Mouse (Mus musculus) midbrain, embryonic 11.5 days (tissue): ENCODE results near the gene Gm49366. TPM values are rescaled to one million over a fixed set of nuclear protein-coding genes. Genes with fewer than 3 reads are reported as not detected.
"Not testable (repeated sequence)": the region's sequence is repeated elsewhere in the genome, so short reads cannot be mapped to it uniquely, and the experiment has no call there.

ENCODE experiments used
- ATAC-seq: fragments of 200-750 bp; cut with Nextera tagmentation; 2 replicates; pipeline ENCODE4 v1.8.0; 2017; ENCODE audit warnings: moderate TSS enrichment, moderate library complexity; ENCODE audit not compliant: low FRiP score
- DNase-seq: peaks from one replicate; pipeline ENCODE4 v3.0.0; 2015; ENCODE audit warnings: low spot score; ENCODE audit errors: missing footprints
- H3K27ac ChIP-seq: fragments of 300-500 bp; sonication (generic); 2 replicates; pipeline ENCODE4 v1.5.1; 2014; ENCODE audit warnings: low read depth, low read length
- H3K27me3 ChIP-seq: fragments of 300-500 bp; sonication (generic); 2 replicates; pipeline ENCODE4 v1.6.1; 2014; ENCODE audit warnings: mild to moderate bottlenecking, low read length, moderate library complexity, mixed read lengths; ENCODE audit not compliant: control insufficient read depth, insufficient read depth
- H3K36me3 ChIP-seq: fragments of 300-500 bp; sonication (generic); 2 replicates; pipeline ENCODE4 v1.6.1; 2014; ENCODE audit warnings: mild to moderate bottlenecking, low read length, moderate library complexity, mixed read lengths; ENCODE audit not compliant: control insufficient read depth, insufficient read depth
- H3K4me1 ChIP-seq: fragments of 300-500 bp; sonication (generic); 2 replicates; pipeline ENCODE4 v1.6.1; 2014; ENCODE audit warnings: low read length; ENCODE audit not compliant: control insufficient read depth, insufficient read depth
- H3K4me2 ChIP-seq: fragments of 300-500 bp; sonication (generic); 2 replicates; pipeline ENCODE4 v1.6.1; 2014; ENCODE audit warnings: mild to moderate bottlenecking, moderate library complexity
- H3K4me3 ChIP-seq: fragments of 300-500 bp; sonication (generic); 2 replicates; pipeline ENCODE4 v1.5.1; 2014; ENCODE audit warnings: low read depth, low read length
- H3K9ac ChIP-seq: fragments of 300-500 bp; sonication (generic); 2 replicates; pipeline ENCODE4 v1.6.1; 2014; ENCODE audit warnings: low read length
- H3K9me3 ChIP-seq: fragments of 300-500 bp; sonication (generic); 2 replicates; pipeline ENCODE4 v1.6.1; 2016; ENCODE audit warnings: low read length; ENCODE audit not compliant: control insufficient read depth
- WGBS: fragments of 180-500 bp; shearing (Covaris S2); extraction: QIAGEN DNeasy Blood & Tissue Kit; methylation state at CpG from one replicate; pipeline ENCODE4 v1.1.7; 2014; 5-methylcytosine and 5-hydroxymethylcytosine counted together
- polyA plus RNA-seq: library from polyadenylated mRNA; unstranded; fragments of >200 nt; fragmentation: Nextera tagmentation; extraction: Ambion mirVana; gene quantifications from 2 replicates; pipeline ENCODE4 v1.2.1, GENCODE M21; 2014

The Gm49366 gene
- polyA plus RNA-seq, 1 experiment from 2014 or later = not detected

DNA sequence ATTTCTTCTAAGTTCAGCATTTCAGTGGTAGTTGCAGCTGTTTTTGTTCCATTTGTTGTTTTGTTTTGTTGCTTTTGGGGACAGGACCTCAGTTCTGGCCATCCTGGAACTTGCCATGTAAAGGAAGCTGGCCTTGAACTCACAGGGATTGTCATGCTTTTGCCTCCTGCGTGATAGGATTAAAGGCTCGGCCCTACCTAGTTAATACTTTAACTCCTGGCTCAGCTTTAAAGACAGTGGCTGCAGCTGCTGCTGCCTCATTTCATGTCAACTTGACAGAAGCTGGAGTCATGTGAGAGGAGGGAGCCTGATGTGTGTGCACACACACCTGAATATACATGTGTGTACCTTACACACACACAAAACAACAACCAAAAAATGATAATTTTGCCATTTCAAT, 5.3 kb downstream of the Gm49366 start:
- no peak overlapping the region for H3K4me3 ChIP-seq
- DNase-seq (no peak), ATAC-seq (no peak)
- no peak overlapping the region for H3K27ac ChIP-seq
- H3K9me3 ChIP-seq = peaks cover 8% of the 10 kb centered on the region; the same call in 1 of the 2 replicates
- no peak overlapping the region for H3K9ac ChIP-seq
- H3K4me1 ChIP-seq = no peaks in the 10 kb centered on the region
- no peaks in the 10 kb centered on the region for H3K36me3 ChIP-seq
- WGBS = 61% methylated on average over 2 of the region's 2 CpGs
- H3K4me2 ChIP-seq = no peak overlapping the region
- no peaks in the 10 kb centered on the region for H3K27me3 ChIP-seq

DNA sequence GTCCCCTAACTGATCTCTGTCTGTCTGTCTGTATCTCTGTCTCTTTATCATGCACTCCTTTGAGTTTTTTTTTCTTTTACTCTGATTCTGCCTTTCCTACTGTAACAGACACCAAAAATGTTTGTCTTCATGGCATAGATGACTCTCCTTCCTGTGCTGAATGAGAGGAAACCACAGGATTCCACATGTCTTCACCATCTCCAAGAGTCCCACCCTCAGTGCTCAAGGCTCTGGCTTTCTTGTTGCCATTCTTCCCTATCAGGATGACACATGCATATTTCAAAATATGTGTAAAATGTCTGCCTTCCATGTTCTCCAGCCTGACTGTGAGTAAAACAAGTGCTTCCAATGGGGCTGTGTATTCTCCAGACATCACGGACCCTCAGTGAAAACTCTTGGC, 8.2 kb downstream of the Gm49366 start:
- Histone ChIP-seq H3K36me3 (no peaks in the 10 kb centered on the region), H3K27ac (no peak overlapping the region), H3K4me2 (no peak overlapping the region), H3K4me3 (no peak overlapping the region), H3K9ac (no peak overlapping the region), H3K27me3 (no peaks in the 10 kb centered on the region), H3K4me1 (no peaks in the 10 kb centered on the region), H3K9me3 (peaks cover 3% of the 10 kb centered on the region; the same call in 1 of the 2 replicates)
- DNase-seq (no peak), ATAC-seq (no peak)
- 91% methylated on average over 1 of the region's 1 CpGs for WGBS

DNA sequence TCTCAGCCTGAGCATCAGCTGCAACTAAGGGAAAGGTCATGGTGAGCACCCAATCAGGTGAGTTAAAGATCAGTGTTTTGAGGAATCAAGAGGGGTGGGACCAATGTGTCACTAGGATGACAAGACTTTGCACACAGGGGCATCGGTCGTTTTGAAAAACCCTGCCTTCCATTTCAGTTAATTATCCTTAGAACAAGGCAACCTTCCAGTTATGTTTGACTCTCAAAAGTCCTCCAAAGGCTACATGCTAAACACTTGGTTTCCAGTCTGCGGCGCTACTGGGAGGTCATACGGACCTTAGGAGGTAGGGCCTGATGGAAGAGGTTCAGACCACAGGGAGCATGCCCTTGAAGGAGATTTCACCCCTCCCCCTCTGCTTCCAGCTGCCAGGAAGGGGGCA, 12.0 kb downstream of the Gm49366 start:
- H3K4me3 ChIP-seq, ATAC-seq, H3K36me3 ChIP-seq, H3K9ac ChIP-seq, DNase-seq, H3K4me1 ChIP-seq, H3K9me3 ChIP-seq, H3K4me2 ChIP-seq, H3K27ac ChIP-seq: not testable (repeated sequence)
- peaks cover 15% of the 10 kb centered on the region for H3K27me3 ChIP-seq
- 91% methylated on average over 5 of the region's 5 CpGs for WGBS

DNA sequence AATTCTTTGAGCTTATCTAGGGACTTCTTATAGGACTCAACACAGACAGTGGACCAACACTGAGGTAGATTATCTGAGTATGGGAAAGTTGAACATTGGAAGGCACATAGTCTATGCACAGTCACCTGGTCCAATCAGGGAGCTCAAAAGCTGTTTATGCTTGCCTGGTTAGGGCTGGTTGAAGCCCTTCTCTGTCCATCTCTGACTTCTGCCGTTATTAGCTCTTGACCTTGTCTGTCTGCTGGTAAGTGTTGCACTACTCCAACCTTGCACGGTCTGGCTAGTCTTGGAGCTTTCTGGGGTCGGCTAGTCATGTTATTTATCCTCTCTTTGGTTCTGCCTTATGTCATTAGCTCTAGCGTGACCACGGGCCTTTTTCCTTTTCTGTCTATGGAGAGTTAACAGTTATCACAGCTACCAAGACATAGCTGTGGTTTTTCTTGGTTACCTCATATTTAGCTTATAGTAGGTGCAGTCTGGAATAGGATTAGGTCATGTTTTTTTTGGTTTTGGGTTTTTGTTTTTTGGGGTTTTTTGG, 13.3 kb downstream of the Gm49366 start, which contains the start of gene Acot3:
Acot3 (plus strand) TSS at position 208 of the 538 bp plus-strand sequence.
- 82% methylated on average over 5 of the region's 5 CpGs for WGBS
- H3K4me1 ChIP-seq = no peaks in the 10 kb centered on the region
- no peak within 1 kb of the TSS for H3K4me3 ChIP-seq
- peaks cover 15% of the 10 kb centered on the region for H3K27me3 ChIP-seq
- ATAC-seq = no peak
- H3K4me2 ChIP-seq = no peak within 1 kb of the TSS
- H3K9ac ChIP-seq = no peak within 1 kb of the TSS
- no peak within 1 kb of the TSS for H3K27ac ChIP-seq
- H3K9me3 ChIP-seq = peaks cover 3% of the 10 kb centered on the region; the same call in 1 of the 2 replicates
- no peak for DNase-seq
- no peaks in the 10 kb centered on the region for H3K36me3 ChIP-seq

DNA sequence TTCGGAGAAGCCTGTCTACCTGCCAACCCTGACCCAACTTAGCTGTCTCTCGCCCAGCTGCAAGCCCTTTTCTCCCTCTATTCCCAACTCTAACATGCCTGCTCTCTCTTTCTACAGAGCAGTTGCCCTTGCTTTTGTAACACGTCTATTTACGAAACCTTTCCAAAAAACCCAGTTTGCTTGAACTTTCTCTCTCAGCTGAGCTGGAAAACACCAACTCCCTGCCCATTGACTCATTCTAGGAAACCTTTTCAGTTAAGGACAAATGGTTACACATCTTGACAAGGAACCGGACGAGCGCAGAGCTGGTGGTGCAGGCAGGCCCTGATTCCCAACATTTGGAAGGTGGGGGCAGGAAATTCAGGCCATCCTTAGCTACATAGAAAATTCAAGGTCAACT, 13.9 kb downstream of the Gm49366 start:
- H3K4me3 ChIP-seq = no peak overlapping the region
- WGBS = 88% methylated on average over 7 of the region's 7 CpGs

DNA sequence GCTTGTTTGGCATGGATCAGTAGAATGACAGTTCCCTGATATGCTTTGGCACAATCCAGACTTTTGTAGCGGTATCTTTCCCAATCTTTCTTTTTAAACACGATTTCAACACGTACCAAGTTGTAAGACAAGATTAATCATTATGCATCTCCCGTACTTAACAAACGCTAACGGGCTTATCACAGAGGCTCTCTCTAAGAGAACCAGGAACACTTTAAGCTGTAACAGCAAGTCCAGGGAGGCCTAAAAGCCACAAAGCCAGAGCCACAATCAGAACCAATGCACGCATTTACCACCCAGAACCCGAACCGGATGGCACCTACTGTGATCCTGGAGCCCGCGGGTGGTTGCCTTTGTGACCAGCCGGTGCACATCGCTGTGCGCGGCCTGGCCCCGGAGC, 14.4 kb downstream of the Gm49366 start:
- Histone ChIP-seq H3K27ac (no peak overlapping the region), H3K4me3 (peak overlapping the region; percentile 36)

More for the DNA sequence above, 13.9 kb downstream of the Gm49366 start:
- Histone ChIP-seq H3K9ac (no peak overlapping the region), H3K9me3 (peaks cover 2% of the 10 kb centered on the region; the same call in 1 of the 2 replicates), H3K4me1 (no peaks in the 10 kb centered on the region), H3K4me2 (no peak overlapping the region), H3K27ac (no peak overlapping the region), H3K27me3 (peaks cover 15% of the 10 kb centered on the region), H3K36me3 (no peaks in the 10 kb centered on the region)
- DNase-seq = peak; percentile 88
- no peak for ATAC-seq

DNA sequence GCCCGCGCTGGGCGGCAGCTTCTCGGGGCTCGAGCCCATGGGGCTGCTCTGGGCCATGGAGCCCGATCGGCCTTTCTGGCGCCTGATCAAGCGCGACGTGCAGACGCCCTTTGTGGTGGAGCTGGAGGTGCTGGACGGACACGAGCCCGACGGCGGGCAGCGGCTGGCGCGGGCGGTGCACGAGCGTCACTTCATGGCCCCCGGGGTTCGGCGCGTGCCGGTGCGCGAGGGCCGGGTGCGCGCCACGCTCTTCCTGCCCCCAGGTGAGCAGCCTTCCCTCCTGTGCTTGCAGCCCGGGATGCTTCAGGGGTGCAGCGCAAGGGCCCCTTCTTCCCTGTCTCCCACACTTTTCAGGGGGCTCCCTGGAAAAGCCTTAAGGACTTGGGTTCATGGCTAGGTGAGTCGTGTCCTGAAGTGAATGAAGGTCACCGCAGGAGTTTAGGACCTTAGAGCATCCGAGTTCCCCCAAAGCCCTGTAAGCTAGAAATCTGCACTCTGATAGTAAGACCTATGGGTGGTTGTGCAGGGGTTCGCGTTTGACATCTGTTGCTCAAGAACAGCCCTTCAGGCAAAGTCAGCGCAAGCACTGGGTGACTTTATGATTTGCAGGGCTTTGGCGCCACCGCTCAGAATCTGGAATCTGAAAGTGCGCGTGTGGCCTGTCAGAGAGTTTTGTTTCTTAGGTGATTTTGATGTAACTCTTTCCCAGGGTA, 15.1 kb downstream of the Gm49366 start:
- H3K9ac ChIP-seq = peak overlapping the region; percentile 48
- peak; percentile 94 for DNase-seq
- no peaks in the 10 kb centered on the region for H3K36me3 ChIP-seq
- peaks cover 15% of the 10 kb centered on the region for H3K27me3 ChIP-seq
- H3K27ac ChIP-seq = no peak overlapping the region
- WGBS = 4% methylated on average over 28 of the region's 46 CpGs
- H3K4me2 ChIP-seq = peak overlapping the region; percentile 62
- no peaks in the 10 kb centered on the region for H3K9me3 ChIP-seq
- H3K4me3 ChIP-seq = peak overlapping the region; percentile 36
- no peaks in the 10 kb centered on the region for H3K4me1 ChIP-seq
- ATAC-seq = no peak

More for the DNA sequence above, 14.4 kb downstream of the Gm49366 start:
- no peak for ATAC-seq
- no peaks in the 10 kb centered on the region for H3K36me3 ChIP-seq
- 16% methylated on average over 16 of the region's 16 CpGs for WGBS
- H3K9me3 ChIP-seq = no peaks in the 10 kb centered on the region; the same call in 1 of the 2 replicates
- H3K27me3 ChIP-seq = peaks cover 15% of the 10 kb centered on the region
- DNase-seq = peak; percentile 94
- H3K4me1 ChIP-seq = no peaks in the 10 kb centered on the region
- peak overlapping the region; percentile 62 for H3K4me2 ChIP-seq
- peak overlapping the region; percentile 48 for H3K9ac ChIP-seq

DNA sequence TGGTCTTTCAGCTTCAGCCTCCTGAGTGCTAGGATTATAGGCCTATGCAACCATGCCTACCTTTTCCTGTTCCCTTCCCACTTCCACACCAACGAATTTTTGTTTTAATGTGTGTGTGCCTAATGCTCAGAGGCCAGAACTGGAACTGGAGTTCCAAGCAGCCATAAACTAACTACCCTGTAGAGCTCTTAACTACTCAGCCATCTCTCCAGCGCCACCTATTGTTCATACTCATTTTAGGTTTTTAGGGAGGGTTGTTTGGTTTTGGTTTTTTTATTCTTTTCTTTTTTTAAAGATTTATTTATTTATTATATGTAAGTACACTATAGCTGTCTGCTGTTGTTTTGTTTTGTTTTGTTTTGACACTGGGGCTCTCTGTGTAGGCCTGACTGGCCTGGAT, 22.2 kb downstream of the Gm49366 start:
- 32% methylated on average over 2 of the region's 2 CpGs for WGBS
- DNase-seq (peak; percentile 86), ATAC-seq (no peak)
- H3K4me1 ChIP-seq = no peaks in the 10 kb centered on the region
- no peaks in the 10 kb centered on the region for H3K27me3 ChIP-seq
- H3K4me2 ChIP-seq = no peak overlapping the region
- no peaks in the 10 kb centered on the region for H3K36me3 ChIP-seq
- H3K27ac ChIP-seq = no peak overlapping the region
- H3K9me3 ChIP-seq = no peaks in the 10 kb centered on the region; the same call in 1 of the 2 replicates
- no peak overlapping the region for H3K9ac ChIP-seq
- H3K4me3 ChIP-seq = no peak overlapping the region

DNA sequence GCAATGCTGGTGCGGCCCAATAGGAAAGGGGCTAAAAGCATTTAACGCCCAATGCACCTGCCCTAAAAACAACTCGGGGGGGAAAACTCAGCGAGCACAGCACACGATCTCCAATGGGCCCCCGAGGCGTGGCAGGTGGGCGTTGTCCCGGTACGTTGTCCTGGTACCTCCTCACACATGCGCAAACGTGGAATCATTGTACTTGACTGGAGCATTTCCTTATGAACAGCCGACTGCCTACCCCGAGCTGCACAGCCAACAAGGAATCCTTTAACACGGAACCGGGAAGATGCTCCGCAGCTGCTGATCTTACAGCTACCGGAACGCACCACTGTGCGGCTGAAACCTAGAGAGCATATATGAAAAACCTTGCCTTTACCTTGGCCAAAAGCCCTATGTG, 23.6 kb downstream of the Gm49366 start:
- Histone ChIP-seq H3K4me2 (no peak overlapping the region), H3K4me1 (no peaks in the 10 kb centered on the region), H3K27ac (no peak overlapping the region), H3K9me3 (no peaks in the 10 kb centered on the region; the same call in 1 of the 2 replicates), H3K9ac (no peak overlapping the region), H3K27me3 (no peaks in the 10 kb centered on the region), H3K36me3 (no peaks in the 10 kb centered on the region), H3K4me3 (no peak overlapping the region)
- no peak for ATAC-seq
- 94% methylated on average over 20 of the region's 20 CpGs for WGBS
- no peak for DNase-seq
